Mouse (Mus musculus): ENCODE results near the gene Fgfr1op.

Gene Fgfr1op

GRCm38 (mm10) chr17:8225166-8225565, 59.9 kb downstream of the Fgfr1op start:
- in situ Hi-C loops (cut with MboI; ENCODE audit: low sequenced_read_pairs): no loop called here

- in situ Hi-C loops (cut with MboI; ENCODE audit: low sequenced_read_pairs): no loop called here
These were observed 60.4 kb downstream of the Fgfr1op start for GRCm38 (mm10) chr17:8225746-8226145.

GRCm38 (mm10) chr17:8228622-8229021, 63.3 kb downstream of the Fgfr1op start:
- in situ Hi-C loops (cut with MboI; ENCODE audit: low sequenced_read_pairs): no loop called here

GRCm38 (mm10) chr17:8229607-8230006, 64.3 kb downstream of the Fgfr1op start:
- in situ Hi-C loops (cut with MboI; ENCODE audit: low sequenced_read_pairs): no loop called here

- in situ Hi-C loops (cut with MboI; ENCODE audit: low sequenced_read_pairs): no loop called here
These were observed 66.8 kb downstream of the Fgfr1op start for GRCm38 (mm10) chr17:8232089-8232488.

- in situ Hi-C loops (cut with MboI; ENCODE audit: low sequenced_read_pairs): no loop called here
These were observed 68.4 kb downstream of the Fgfr1op start for GRCm38 (mm10) chr17:8233618-8234214.

GRCm38 (mm10) chr17:8234537-8234936, 69.2 kb downstream of the Fgfr1op start:
- in situ Hi-C loops (cut with MboI; ENCODE audit: low sequenced_read_pairs): no loop called here

GRCm38 (mm10) chr17:8235743-8236142, 70.4 kb downstream of the Fgfr1op start, which contains the start of gene Ccr6:
Gene Ccr6, plus strand, starts transcription at chr17:8236043.
- in situ Hi-C loops (cut with MboI; ENCODE audit: low sequenced_read_pairs): no loop called here

- in situ Hi-C loops (cut with MboI; ENCODE audit: low sequenced_read_pairs): no loop called here
These were observed 72.9 kb downstream of the Fgfr1op start for GRCm38 (mm10) chr17:8238012-8238710.

GRCm38 (mm10) chr17:8239561-8239960, 74.3 kb downstream of the Fgfr1op start:
- in situ Hi-C loops (cut with MboI; ENCODE audit: low sequenced_read_pairs): no loop called here

- in situ Hi-C loops (cut with MboI; ENCODE audit: low sequenced_read_pairs): no loop called here
These were observed 75.2 kb downstream of the Fgfr1op start for GRCm38 (mm10) chr17:8240517-8240916.

- in situ Hi-C loops (cut with MboI; ENCODE audit: low sequenced_read_pairs): no loop called here
These were observed 76.3 kb downstream of the Fgfr1op start for GRCm38 (mm10) chr17:8241645-8242044.

GRCm38 (mm10) chr17:8242186-8242585, 76.9 kb downstream of the Fgfr1op start:
- in situ Hi-C loops (cut with MboI; ENCODE audit: low sequenced_read_pairs): no loop called here

GRCm38 (mm10) chr17:8244124-8244523, 78.8 kb downstream of the Fgfr1op start:
- in situ Hi-C loops (cut with MboI; ENCODE audit: low sequenced_read_pairs): no loop called here

- in situ Hi-C loops (cut with MboI; ENCODE audit: low sequenced_read_pairs): no loop called here
These were observed 80.9 kb downstream of the Fgfr1op start for GRCm38 (mm10) chr17:8246102-8246754.

All from CH12F3 (cell line).